Mouse (Mus musculus): ENCODE measurements at regions not wholly inside any gene's neighbourhood (a gene's known extent, or its start where the extent isn't known, plus 50 kb on each side); places are given as distances from the start of the nearest gene placed in this dataset.

DNA sequence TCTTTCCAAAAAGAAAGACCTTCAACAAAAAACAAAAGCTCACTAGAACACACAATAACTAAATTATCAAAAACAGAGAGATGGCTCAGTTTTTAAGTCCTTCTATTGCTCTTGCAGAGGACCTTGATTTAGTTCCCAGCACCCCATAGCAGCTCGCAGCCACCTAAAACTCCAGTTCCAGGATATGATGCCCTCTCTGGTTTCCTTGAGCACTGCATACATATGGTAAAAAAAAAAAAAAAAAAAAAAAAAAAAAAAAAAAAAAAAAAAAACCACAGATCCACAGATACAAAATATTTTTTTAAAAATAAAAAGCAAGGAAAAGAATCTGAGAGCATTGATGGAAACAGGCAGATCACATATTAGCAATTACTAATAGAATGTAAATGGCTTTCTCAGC is 113.2 kb upstream of the Vstm2b start:
- DNase-seq: no peak

DNA sequence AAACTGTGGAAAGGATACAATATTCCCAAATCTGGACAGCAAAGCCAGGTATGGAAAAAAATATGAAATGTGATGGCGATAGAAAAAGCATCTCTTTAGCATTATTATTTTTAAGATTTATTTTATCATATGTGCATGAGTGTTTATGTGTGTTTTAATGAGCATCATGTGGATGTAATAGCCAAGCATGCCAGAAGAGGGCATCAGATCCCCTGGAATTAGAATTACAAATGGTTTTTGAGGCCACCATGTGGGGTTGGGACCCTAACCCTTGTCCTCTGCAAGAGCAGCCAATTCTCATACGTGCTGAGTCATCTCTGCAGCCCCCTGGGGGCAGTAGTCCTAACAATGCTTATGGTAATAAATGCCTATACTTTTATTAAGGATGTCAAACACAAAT is 111.4 kb upstream of the Vstm2b start:
- no peak for DNase-seq

DNA sequence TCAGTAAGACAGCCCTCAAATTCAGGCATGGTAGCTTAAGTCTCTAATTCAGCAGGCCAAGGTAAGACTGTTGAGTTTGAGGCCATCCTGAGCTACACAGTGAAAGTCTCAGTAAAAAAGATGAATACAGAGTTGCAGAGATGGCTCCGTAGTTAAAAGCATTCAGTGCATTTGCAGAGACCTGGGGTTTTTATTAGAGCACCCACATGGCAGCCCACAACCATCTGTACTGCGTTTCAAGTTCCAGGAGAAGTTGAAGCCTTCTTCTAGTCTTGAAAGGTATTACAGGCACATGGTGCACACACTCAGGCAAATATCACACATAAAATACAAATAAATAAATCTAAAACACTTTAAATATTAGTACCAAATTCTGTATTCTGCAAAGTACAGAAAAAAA is 109.6 kb upstream of the Vstm2b start:
- no peak for DNase-seq

DNA sequence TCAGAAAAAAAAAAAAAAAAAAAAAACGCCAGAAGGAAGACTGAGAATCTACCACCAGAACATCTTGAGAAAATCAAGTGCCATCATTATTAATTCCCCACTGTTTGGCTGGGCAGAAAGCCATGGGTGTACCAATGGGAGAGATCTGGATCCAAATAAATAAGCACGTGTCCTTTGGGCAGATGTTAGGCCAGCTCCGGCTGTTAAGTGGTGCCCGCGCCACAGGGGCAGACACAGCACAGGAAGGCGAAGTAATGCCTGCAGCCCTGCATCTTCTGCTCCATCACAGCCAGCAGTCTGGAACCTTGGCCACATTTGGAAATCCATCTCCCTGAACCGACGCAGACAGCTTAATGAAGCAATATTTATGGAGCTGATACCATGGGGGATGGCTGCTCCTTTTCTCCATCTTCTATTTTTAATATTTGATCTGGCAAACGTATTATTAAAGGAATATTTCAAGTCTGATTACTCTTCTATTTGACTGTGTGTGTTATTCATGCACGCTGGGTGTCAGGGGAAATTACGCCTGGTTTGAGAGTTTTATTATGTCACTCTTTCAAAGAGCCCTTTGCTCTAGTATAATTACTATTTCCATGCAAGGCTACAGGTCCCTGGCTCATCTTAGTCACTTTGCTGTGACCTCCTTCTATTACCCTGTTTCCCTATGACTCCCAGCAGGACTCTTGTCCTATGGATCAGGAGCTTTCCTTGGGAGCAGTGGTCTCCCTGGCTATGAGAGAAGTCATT is 103.5 kb upstream of the Vstm2b start:
- no peak for DNase-seq

DNA sequence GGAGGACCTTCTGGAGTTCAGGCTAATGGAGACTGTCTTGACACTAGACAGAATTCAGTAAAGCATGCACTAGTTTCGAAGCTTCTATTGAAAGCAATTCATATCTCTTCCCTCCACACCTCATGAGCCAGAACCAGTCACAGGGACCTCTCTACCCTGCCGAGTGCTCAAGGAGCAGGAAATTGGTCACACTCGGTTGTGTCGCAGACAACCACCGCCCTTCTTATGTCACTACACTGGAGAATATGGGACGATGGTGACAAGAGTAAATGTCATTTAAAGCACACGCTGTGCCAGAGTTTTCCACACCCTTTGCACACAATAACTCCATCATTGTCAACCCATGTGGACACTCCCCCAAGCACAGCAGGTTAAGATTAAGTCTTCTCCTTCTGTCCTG is 98.3 kb upstream of the Vstm2b start:
- DNase-seq: no peak

DNA sequence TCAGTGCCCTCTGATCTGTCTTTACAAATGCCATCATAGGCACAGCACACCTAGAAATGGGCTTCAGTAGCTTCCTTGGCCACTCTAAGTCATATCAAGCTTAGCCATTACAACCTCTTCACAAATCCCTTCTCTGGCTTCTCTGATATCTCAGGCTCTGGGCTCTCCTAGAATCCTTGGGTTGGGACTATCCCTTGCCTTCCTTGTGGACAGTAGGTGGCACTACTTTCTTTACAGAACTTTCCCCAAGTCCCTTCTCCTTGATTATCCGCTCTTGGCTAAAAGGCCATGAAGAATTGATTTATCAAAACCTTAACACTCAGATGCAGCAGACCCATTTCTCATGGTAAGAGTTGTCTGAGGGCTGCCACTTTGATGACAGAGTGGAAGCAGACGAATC is 96.8 kb upstream of the Vstm2b start:
- DNase-seq: no peak

DNA sequence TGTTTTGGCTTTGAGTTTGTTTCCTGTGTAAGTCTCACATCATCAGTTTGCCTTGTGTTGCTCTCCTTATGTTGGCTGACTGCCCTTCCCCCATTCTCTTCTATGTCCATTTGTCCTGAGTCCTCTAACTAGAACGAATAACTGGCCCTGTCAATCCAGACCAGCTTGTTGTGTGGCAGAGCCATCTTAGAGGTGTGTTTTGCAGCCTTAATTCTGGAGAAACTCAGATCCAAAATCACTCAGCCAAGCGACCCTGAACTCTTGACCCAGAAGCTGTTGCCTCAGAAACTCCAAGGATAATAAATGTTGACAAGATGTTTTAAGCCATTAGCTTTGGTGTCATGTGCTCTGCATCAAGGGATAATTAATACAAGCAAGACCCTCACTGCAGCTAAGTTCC is 92.9 kb upstream of the Vstm2b start:
- DNase-seq: peak in 1 of 2 experiments; percentile 4

DNA sequence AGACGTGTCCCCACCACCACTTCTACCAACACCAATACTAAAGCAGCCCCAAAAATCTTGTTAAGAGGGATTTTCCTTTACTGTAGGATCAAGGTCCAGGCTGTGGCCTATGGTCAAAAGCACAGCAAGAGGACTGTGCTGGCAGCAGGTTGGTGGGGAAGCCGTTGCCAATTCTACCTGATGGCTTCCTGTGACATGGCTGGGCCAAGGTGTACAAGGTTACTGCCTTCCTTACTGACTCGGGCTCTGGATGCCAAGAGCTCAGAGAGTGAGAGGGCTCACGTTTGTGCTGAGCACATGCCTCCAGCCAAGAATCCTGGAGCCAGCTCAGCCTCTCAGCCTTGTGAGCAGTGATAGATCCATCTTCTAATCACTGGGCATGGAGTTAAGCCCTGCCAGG is 92.3 kb upstream of the Vstm2b start:
- DNase-seq: no peak

DNA sequence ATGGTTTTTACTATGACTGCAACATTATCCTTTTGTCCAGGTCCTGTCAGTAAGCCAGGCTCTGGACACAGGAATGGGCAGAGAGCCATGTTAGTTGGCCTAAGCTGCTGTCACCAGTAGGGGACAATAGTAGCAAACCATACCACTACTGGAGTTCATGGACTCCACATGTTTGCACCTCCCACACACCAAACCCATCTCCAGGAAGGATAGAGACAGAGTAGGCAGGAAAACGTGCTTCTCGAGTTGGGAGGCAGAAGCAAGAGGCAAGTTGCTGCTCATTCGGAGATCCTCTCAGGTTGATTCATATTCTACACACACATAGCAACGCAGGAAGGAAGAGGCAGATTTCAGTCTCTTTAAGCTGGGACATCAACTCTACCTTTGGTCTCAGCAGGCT is 85.2 kb upstream of the Vstm2b start:
- no peak for DNase-seq

DNA sequence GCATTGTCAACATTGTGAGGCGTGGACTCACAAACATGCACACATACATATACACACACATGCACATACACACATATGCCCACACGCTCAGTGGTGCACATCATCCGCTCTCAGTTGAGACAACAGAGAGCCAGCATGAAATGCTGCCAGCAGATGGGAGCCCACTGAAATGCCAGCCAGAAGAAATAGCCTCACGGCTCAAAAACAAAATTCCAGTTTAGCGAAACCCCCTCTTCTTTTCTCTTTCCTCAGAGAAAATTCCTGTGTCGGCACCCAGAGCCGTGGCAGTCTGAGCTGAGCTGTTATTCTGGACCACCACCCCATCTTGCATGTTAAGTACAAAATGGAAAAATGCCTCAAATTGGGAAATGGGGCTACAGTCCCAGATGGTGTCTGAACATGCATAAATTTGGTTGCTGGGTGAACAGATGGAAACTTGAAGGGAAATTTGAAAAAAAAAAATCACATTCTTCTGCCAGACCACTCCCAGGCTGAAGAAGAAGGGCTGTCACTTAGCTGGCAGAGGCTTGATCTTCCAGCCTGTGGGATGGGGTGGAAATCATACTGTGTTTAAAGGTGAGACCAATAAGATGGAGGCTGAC is 72.9 kb upstream of the Vstm2b start:
- no peak for DNase-seq

DNA sequence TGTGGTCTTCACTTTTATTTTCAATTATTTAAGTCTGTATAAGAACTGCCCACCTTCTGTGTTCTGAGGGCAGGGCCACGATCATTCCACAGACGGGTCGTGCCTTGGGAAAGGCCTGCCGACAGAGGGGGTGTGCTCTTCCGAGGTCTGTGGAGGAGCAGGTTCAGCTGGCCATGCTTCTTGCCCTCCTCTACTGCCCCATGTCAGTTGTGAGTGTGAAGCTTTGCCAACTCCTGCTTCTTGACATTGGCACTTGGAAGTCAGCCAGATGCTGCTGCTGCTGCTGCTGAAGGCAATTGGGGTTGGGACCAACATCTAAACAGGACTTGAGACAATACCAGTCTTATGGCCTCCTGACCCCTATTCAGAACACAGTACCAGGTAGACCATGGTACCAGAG is 68.6 kb upstream of the Vstm2b start:
- no peak for DNase-seq

DNA sequence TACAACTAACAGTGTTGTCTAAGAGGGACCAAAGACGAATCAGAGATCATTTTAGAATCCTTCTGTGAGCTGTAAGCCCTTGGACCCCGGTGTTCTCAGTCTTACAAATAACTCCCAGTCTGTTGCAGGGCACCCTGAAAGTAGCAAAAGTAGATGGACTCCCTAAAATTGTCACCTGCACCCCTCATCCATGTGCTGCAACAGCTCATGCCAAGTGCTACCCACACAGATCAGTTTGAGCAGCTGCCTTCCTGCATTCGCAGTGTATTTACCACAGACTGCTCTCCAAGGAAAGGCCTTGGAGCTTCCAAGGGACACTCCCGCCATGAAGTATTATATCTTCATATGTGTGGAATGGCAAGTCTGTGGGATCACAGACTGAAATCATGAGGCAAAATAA is 66.5 kb upstream of the Vstm2b start:
- no peak for DNase-seq

DNA sequence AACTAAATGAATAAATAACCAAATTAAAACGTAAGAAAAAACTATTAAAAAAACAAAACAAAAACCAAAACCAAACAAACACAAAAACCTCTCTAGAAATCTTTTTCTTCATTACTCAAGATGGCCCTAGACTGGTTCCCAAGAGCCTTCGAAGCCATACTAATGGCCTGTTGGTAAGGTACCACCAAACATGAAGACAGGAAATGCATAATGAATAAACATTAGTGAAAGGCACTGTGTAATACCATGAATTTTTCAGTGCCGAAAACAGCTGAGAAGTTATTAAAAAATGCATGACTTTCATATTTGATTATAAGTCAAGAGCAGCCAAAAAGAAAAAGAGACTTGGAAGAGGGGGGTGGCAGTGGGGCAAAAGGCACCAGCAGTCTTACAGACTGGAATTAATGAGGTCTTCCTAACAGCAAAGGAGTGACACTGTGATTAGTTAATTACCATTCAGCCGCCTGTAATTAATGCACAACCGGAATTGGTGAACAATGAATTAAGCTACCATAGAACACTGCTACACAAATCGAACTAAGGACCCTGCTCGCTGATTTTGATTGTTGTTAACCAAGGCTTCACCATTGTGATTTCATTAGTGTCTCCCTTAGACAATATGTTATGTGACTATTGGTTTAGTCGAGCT is 55.7 kb upstream of the Vstm2b start:
- DNase-seq: no peak

DNA sequence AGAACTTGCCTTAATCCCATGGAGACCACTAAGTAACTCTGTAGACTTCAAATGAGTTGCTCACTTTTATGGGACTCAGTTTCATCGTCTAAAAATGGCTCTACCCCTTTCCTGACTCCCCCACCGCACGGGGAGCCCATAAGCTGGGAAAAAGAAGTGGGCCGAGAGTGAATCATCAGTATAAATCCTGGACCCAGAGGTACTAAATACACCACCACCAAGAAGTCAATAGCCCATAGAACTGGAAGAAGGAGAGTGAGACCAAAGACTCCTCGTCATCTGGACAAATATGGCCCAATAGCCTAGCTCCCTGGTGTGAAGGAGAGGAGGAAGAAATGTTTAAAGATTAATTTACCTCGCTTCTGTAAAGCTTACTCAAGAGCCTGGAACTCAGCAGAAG is 51.6 kb upstream of the Vstm2b start:
- DNase-seq: no peak
